Mouse (Mus musculus): ENCODE measurements around the gene Dhps. TPM values are rescaled to one million over a fixed set of nuclear protein-coding genes. Genes with fewer than 3 reads are reported as not detected.

The Dhps gene
- 88.8 and 95.8 TPM in 2 replicates for polyA plus RNA-seq (2014; fragmentation: Nextera tagmentation; extraction: Ambion mirVana)

DNA sequence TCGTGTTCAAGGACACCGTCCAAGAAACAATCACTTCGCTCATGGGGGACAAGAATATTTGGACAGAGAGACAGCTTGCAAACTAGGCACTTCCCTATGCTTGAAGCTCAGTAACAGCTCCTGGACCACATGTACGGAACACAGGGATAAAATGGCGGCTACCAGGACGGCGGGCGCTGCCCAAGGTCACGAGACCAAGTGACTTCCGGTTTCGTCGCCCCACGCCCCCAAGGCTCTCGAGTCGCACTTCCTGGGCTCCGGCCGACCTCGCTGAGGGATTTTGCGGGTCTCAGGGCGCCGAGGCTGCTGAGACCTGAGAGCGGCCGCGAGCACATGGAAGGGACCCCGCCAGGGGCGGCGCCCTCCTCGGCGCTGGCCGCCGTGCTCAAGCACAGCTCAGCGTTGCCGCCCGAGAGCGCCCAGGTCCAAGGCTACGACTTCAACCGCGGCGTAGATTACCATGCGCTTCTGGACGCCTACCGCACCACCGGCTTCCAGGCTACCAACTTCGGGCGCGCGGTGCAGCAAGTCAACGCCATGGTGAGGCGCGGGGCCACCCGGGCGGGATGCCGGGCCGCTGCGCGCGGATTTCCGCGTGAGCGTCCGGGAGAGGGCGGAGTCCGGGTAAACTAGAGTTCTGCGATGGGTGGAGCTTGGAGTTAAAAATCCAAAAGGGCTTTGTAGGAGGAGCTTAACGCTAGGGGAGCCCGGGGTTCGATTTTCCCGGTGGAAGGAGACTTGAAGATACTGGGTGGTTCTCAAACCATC, at the start of gene Dhps:
Dhps (plus strand) TSS at position 244 of the 768 bp plus-strand sequence.
- DNase-seq (peak; percentile 96), ATAC-seq (ENCODE audit: low FRiP score, low TSS enrichment) (peak; percentile 89)
- H3K27me3 ChIP-seq (ENCODE audit: control insufficient read depth, insufficient read depth, low read length), result no peaks in the 10 kb centered on the region
- no peaks in the 10 kb centered on the region for H3K9me3 ChIP-seq (ENCODE audit: control insufficient read depth, low read length)
- peaks cover 55% of the 10 kb centered on the region for H3K36me3 ChIP-seq (ENCODE audit: control insufficient read depth, insufficient read depth, low read length)
- H3K9ac ChIP-seq (replicated peaks; ENCODE audit: low read length), result peak within 1 kb of the TSS; percentile 70
- H3K4me2 ChIP-seq (ENCODE audit: low read length), result peak within 1 kb of the TSS; percentile 75
- H3K4me3 ChIP-seq (replicated peaks; ENCODE audit: low read depth, low read length), result peak within 1 kb of the TSS; percentile 91
- peak within 1 kb of the TSS; percentile 91 for H3K27ac ChIP-seq (replicated peaks; ENCODE audit: low read depth, low read length)
- WGBS, result under 1% methylated on average over 66 of the region's 68 CpGs
- H3K4me1 ChIP-seq (ENCODE audit: control insufficient read depth, insufficient read depth, low read length), result peaks cover 11% of the 10 kb centered on the region

- 99% methylated on average over 3 of the region's 3 CpGs for WGBS
- Histone ChIP-seq H3K4me1 (ENCODE audit: control insufficient read depth, insufficient read depth, low read length) (peaks cover 32% of the 10 kb centered on the region), H3K4me2 (ENCODE audit: low read length) (peak overlapping the region; percentile 90), H3K36me3 (ENCODE audit: control insufficient read depth, insufficient read depth, low read length) (peaks cover 49% of the 10 kb centered on the region), H3K27ac (replicated peaks; ENCODE audit: low read depth, low read length) (no peak overlapping the region), H3K9me3 (ENCODE audit: control insufficient read depth, low read length) (no peaks in the 10 kb centered on the region), H3K4me3 (replicated peaks; ENCODE audit: low read depth, low read length) (peak overlapping the region; percentile 89), H3K9ac (replicated peaks; ENCODE audit: low read length) (no peak overlapping the region), H3K27me3 (ENCODE audit: control insufficient read depth, insufficient read depth, low read length) (no peaks in the 10 kb centered on the region)
- DNase-seq (no peak), ATAC-seq (ENCODE audit: low FRiP score, low TSS enrichment) (no peak)
Observed at GRCm38 (mm10) chr8:85023846-85024245, 47.7 kb upstream of the Dhps start.

DNA sequence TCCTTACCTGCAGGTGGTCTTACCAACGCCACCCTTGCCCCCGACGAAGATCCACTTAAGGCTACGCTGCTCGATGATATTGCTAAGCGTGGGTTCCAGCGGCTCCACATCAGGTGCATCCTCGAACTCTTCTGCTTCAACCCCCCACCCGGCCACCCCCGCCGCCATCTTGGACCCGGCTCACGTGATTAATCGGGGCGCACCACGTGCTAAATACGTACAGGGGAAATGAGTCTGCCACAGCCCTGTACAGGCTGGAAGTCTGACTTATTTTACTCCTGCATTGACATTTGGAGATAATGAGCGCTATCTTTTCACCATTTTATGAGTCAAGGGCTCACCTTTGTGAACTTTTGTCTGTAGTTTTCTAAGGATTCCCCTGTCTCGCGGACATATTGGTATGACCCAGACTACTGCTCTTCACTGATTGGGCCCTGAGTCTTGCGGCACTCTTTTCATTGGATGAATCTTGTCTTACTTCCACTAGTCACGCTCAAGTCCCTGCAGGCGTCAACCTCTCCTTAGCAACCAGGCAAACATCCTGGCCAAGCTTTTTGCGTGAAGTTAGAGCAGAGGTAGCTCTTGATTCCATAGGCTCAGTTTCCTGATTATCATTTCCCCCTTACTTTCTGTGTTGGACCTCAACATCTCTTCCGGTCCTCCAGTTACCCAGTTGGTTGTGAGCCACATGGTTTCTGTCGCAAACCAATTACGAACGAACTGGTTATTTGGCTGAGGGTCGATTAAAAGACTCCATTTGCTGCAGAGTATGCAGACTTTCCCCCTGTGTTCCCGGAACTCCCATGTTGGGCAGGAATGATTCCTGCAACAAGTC, 46.2 kb upstream of the Dhps start, which contains the start of gene Asna1:
Asna1 (minus strand) TSS at position 184 of the 835 bp plus-strand sequence.
- Histone ChIP-seq H3K4me2 (ENCODE audit: low read length) (peak within 1 kb of the TSS; percentile 90), H3K4me1 (ENCODE audit: control insufficient read depth, insufficient read depth, low read length) (peaks cover 36% of the 10 kb centered on the region)

DNA sequence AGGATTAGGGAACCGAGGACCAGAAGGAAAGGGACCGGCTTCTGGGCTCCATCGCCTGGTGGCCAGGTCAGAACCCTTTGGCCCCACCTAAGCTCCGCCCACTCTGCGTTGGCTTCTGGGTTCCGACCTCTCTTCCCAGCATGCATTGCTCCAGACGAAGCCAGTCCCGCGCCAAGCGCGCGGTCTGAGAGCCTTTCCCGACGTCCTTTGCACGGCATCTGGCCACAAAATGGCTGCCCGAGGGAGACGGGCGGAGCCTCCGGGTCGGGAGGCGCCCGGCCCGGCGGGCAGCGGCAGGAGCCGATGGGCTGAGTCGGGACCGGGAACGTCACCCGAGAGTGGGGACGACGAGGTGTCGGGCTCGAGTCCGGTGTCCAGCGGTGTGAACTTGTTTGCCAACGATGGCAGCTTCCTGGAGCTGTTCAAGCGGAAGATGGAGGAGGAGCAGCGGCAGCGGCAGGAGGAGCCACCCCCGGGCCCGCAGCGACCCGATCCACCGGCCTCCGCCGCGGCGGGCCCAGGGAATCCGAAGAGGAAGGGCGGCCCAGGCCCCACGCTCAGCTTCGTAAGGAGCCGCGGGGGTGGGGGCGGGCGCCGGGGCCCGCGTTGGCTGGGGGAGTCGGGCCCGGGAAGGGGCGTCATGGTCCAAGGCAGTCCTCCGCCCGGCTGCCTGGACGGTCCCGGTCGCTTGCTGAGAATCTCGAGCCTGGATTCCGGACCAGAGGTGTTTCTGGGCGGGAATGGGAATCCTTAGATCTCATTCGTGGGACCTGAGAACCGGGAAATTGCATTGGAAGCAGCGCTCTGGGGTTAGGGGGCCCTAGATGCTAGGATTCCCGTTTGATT, 44.7 kb upstream of the Dhps start, which contains the start of gene Trir:
Trir (plus strand) TSS at position 154 of the 846 bp plus-strand sequence.
- Histone ChIP-seq H3K4me3 (replicated peaks; ENCODE audit: low read depth, low read length) (peak within 1 kb of the TSS; percentile 99), H3K9me3 (ENCODE audit: control insufficient read depth, low read length) (no peaks in the 10 kb centered on the region), H3K4me1 (ENCODE audit: control insufficient read depth, insufficient read depth, low read length) (peaks cover 36% of the 10 kb centered on the region), H3K36me3 (ENCODE audit: control insufficient read depth, insufficient read depth, low read length) (peaks cover 45% of the 10 kb centered on the region), H3K27ac (replicated peaks; ENCODE audit: low read depth, low read length) (peak within 1 kb of the TSS; percentile 85), H3K9ac (replicated peaks; ENCODE audit: low read length) (peak within 1 kb of the TSS; percentile 96), H3K27me3 (ENCODE audit: control insufficient read depth, insufficient read depth, low read length) (no peaks in the 10 kb centered on the region), H3K4me2 (ENCODE audit: low read length) (peak within 1 kb of the TSS; percentile 90)
- WGBS, result under 1% methylated on average over 71 of the region's 75 CpGs
- DNase-seq (peak; percentile 98), ATAC-seq (ENCODE audit: low FRiP score, low TSS enrichment) (peak; percentile 80)

More for the DNA sequence above, 46.2 kb upstream of the Dhps start, which contains the start of gene Asna1:
- WGBS, result 6% methylated on average over 30 of the region's 30 CpGs
- Histone ChIP-seq H3K9ac (replicated peaks; ENCODE audit: low read length) (peak within 1 kb of the TSS; percentile 70), H3K27ac (replicated peaks; ENCODE audit: low read depth, low read length) (peak within 1 kb of the TSS; percentile 55), H3K36me3 (ENCODE audit: control insufficient read depth, insufficient read depth, low read length) (peaks cover 47% of the 10 kb centered on the region), H3K4me3 (replicated peaks; ENCODE audit: low read depth, low read length) (peak within 1 kb of the TSS; percentile 89), H3K9me3 (ENCODE audit: control insufficient read depth, low read length) (no peaks in the 10 kb centered on the region), H3K27me3 (ENCODE audit: control insufficient read depth, insufficient read depth, low read length) (no peaks in the 10 kb centered on the region)
- DNase-seq (peak; percentile 93), ATAC-seq (ENCODE audit: low FRiP score, low TSS enrichment) (peak; percentile 87)

DNA sequence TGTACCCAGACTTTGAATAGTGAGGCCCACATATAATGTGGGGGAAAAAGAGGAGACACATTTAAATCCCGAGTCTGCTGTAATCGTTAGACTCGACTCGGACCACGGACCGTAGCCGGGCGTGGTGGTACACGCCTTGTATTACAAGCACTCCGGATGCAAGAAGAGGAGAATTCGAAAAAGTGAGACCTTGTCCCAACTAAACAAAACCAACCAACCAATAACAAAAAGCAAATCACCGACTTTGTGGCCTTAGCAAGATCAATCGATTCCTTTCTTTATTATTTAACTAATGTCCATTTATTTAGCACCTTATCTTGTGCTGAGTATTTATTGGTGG, 44.1 kb upstream of the Dhps start:
- 1% methylated on average over 13 of the region's 13 CpGs for WGBS
- peaks cover 44% of the 10 kb centered on the region for H3K36me3 ChIP-seq (ENCODE audit: control insufficient read depth, insufficient read depth, low read length)
- peak overlapping the region; percentile 99 for H3K4me3 ChIP-seq (replicated peaks; ENCODE audit: low read depth, low read length)
- ATAC-seq (ENCODE audit: low FRiP score, low TSS enrichment), result no peak
- H3K4me2 ChIP-seq (ENCODE audit: low read length), result peak overlapping the region; percentile 90
- H3K4me1 ChIP-seq (ENCODE audit: control insufficient read depth, insufficient read depth, low read length), result peaks cover 36% of the 10 kb centered on the region
- no peaks in the 10 kb centered on the region for H3K9me3 ChIP-seq (ENCODE audit: control insufficient read depth, low read length)
- H3K27ac ChIP-seq (replicated peaks; ENCODE audit: low read depth, low read length), result peak overlapping the region; percentile 85
- H3K9ac ChIP-seq (replicated peaks; ENCODE audit: low read length), result peak overlapping the region; percentile 96
- peak; percentile 32 for DNase-seq
- no peaks in the 10 kb centered on the region for H3K27me3 ChIP-seq (ENCODE audit: control insufficient read depth, insufficient read depth, low read length)

GRCm38 (mm10) chr8:85027922-85028321, 43.6 kb upstream of the Dhps start:
- Histone ChIP-seq H3K9ac (replicated peaks; ENCODE audit: low read length) (peak overlapping the region; percentile 96), H3K36me3 (ENCODE audit: control insufficient read depth, insufficient read depth, low read length) (peaks cover 47% of the 10 kb centered on the region), H3K4me2 (ENCODE audit: low read length) (peak overlapping the region; percentile 90), H3K4me1 (ENCODE audit: control insufficient read depth, insufficient read depth, low read length) (peaks cover 36% of the 10 kb centered on the region), H3K4me3 (replicated peaks; ENCODE audit: low read depth, low read length) (peak overlapping the region; percentile 99), H3K9me3 (ENCODE audit: control insufficient read depth, low read length) (no peaks in the 10 kb centered on the region), H3K27ac (replicated peaks; ENCODE audit: low read depth, low read length) (no peak overlapping the region), H3K27me3 (ENCODE audit: control insufficient read depth, insufficient read depth, low read length) (no peaks in the 10 kb centered on the region)
- DNase-seq (peak; percentile 38), ATAC-seq (ENCODE audit: low FRiP score, low TSS enrichment) (no peak)
- WGBS, result 29% methylated on average over 2 of the region's 2 CpGs

GRCm38 (mm10) chr8:85029271-85029670, 42.3 kb upstream of the Dhps start:
- Histone ChIP-seq H3K36me3 (ENCODE audit: control insufficient read depth, insufficient read depth, low read length) (peaks cover 46% of the 10 kb centered on the region), H3K4me2 (ENCODE audit: low read length) (peak overlapping the region; percentile 90), H3K4me3 (replicated peaks; ENCODE audit: low read depth, low read length) (peak overlapping the region; percentile 99; the same call in 1 of the 2 replicates), H3K27me3 (ENCODE audit: control insufficient read depth, insufficient read depth, low read length) (no peaks in the 10 kb centered on the region), H3K9me3 (ENCODE audit: control insufficient read depth, low read length) (no peaks in the 10 kb centered on the region), H3K9ac (replicated peaks; ENCODE audit: low read length) (no peak overlapping the region), H3K27ac (replicated peaks; ENCODE audit: low read depth, low read length) (no peak overlapping the region), H3K4me1 (ENCODE audit: control insufficient read depth, insufficient read depth, low read length) (peaks cover 31% of the 10 kb centered on the region)
- DNase-seq, result no peak
- no peak for ATAC-seq (ENCODE audit: low FRiP score, low TSS enrichment)
- WGBS, result 94% methylated on average over 14 of the region's 14 CpGs
